Mouse (Mus musculus): ENCODE measurements around the gene Gpbp1. TPM values are rescaled to one million over a fixed set of nuclear protein-coding genes. Genes with fewer than 3 reads are reported as not detected.
A peak's percentile ranks its signal among the peaks of the same experiment; 100 is the strongest.

The Gpbp1 gene
- polyA plus RNA-seq (2015; fragmentation: Nextera tagmentation; extraction: Ambion mirVana): 78.5 and 82.1 TPM in 2 replicates

GRCm38 (mm10) chr13:111489802-111490723, at the start of gene Gpbp1:
Gene Gpbp1, minus strand, starts transcription at chr13:111490111.
- Histone ChIP-seq H3K9ac (peak within 1 kb of the TSS; percentile 94), H3K4me3 (replicated peaks) (peak within 1 kb of the TSS; percentile 90), H3K4me2 (replicated peaks) (peak within 1 kb of the TSS; percentile 88), H3K9me3 (replicated peaks) (no peaks in the 10 kb centered on the region), H3K27ac (replicated peaks) (peak within 1 kb of the TSS; percentile 99), H3K4me1 (peaks cover 13% of the 10 kb centered on the region), H3K36me3 (no peaks in the 10 kb centered on the region), H3K27me3 (peaks cover 19% of the 10 kb centered on the region)
- WGBS: under 1% methylated on average over 92 of the region's 109 CpGs
- peak; percentile 97 for ATAC-seq (ENCODE audit: insufficient number of reproducible peaks, low FRiP score, low TSS enrichment, low read depth)

- ATAC-seq (ENCODE audit: insufficient number of reproducible peaks, low FRiP score, low TSS enrichment, low read depth): no peak
- Histone ChIP-seq H3K4me2 (replicated peaks) (no peak overlapping the region), H3K27me3 (no peaks in the 10 kb centered on the region), H3K4me1 (no peaks in the 10 kb centered on the region), H3K27ac (replicated peaks) (no peak overlapping the region), H3K9ac (no peak overlapping the region), H3K4me3 (replicated peaks) (no peak overlapping the region), H3K36me3 (no peaks in the 10 kb centered on the region), H3K9me3 (replicated peaks) (no peaks in the 10 kb centered on the region)
- 84% methylated on average over 9 of the region's 9 CpGs for WGBS
These were observed 47.8 kb upstream of the Gpbp1 start for GRCm38 (mm10) chr13:111537718-111538117.

GRCm38 (mm10) chr13:111536207-111536887, 46.4 kb upstream of the Gpbp1 start:
- Histone ChIP-seq H3K9me3 (replicated peaks) (no peaks in the 10 kb centered on the region), H3K4me1 (no peaks in the 10 kb centered on the region), H3K36me3 (no peaks in the 10 kb centered on the region), H3K4me2 (replicated peaks) (no peak overlapping the region), H3K4me3 (replicated peaks) (no peak overlapping the region), H3K9ac (no peak overlapping the region), H3K27ac (replicated peaks) (no peak overlapping the region), H3K27me3 (no peaks in the 10 kb centered on the region)
- WGBS: 82% methylated on average over 6 of the region's 6 CpGs
- no peak for ATAC-seq (ENCODE audit: insufficient number of reproducible peaks, low FRiP score, low TSS enrichment, low read depth)

- Histone ChIP-seq H3K4me2 (replicated peaks) (no peak overlapping the region), H3K9me3 (replicated peaks) (no peaks in the 10 kb centered on the region), H3K36me3 (no peaks in the 10 kb centered on the region), H3K4me3 (replicated peaks) (no peak overlapping the region), H3K9ac (no peak overlapping the region), H3K4me1 (no peaks in the 10 kb centered on the region), H3K27me3 (no peaks in the 10 kb centered on the region), H3K27ac (replicated peaks) (no peak overlapping the region)
- no peak for ATAC-seq (ENCODE audit: insufficient number of reproducible peaks, low FRiP score, low TSS enrichment, low read depth)
- 70% methylated on average over 6 of the region's 6 CpGs for WGBS
These were observed 44.2 kb upstream of the Gpbp1 start for GRCm38 (mm10) chr13:111534131-111534530.

- Histone ChIP-seq H3K36me3 (no peaks in the 10 kb centered on the region), H3K27me3 (no peaks in the 10 kb centered on the region), H3K9me3 (replicated peaks) (no peaks in the 10 kb centered on the region), H3K4me3 (replicated peaks) (no peak overlapping the region), H3K27ac (replicated peaks) (no peak overlapping the region), H3K9ac (no peak overlapping the region), H3K4me2 (replicated peaks) (no peak overlapping the region), H3K4me1 (no peaks in the 10 kb centered on the region)
- no peak for ATAC-seq (ENCODE audit: insufficient number of reproducible peaks, low FRiP score, low TSS enrichment, low read depth)
- WGBS: 83% methylated on average over 16 of the region's 16 CpGs
These were observed 42.5 kb upstream of the Gpbp1 start for GRCm38 (mm10) chr13:111532178-111532948.

- Histone ChIP-seq H3K27ac (replicated peaks) (no peak overlapping the region), H3K9me3 (replicated peaks) (no peaks in the 10 kb centered on the region), H3K36me3 (no peaks in the 10 kb centered on the region), H3K4me3 (replicated peaks) (no peak overlapping the region), H3K4me1 (no peaks in the 10 kb centered on the region), H3K9ac (no peak overlapping the region), H3K27me3 (no peaks in the 10 kb centered on the region), H3K4me2 (replicated peaks) (no peak overlapping the region)
- ATAC-seq (ENCODE audit: insufficient number of reproducible peaks, low FRiP score, low TSS enrichment, low read depth): no peak
- 87% methylated on average over 1 of the region's 1 CpGs for WGBS
These were observed 41.8 kb upstream of the Gpbp1 start for GRCm38 (mm10) chr13:111531701-111532100.

- 85% methylated on average over 2 of the region's 2 CpGs for WGBS
- H3K4me3 ChIP-seq (replicated peaks): no peak overlapping the region
- no peaks in the 10 kb centered on the region for H3K4me1 ChIP-seq
- ATAC-seq (ENCODE audit: insufficient number of reproducible peaks, low FRiP score, low TSS enrichment, low read depth): no peak
- H3K27ac ChIP-seq (replicated peaks): no peak overlapping the region
- H3K27me3 ChIP-seq: no peaks in the 10 kb centered on the region
- no peak overlapping the region for H3K4me2 ChIP-seq (replicated peaks)
- H3K36me3 ChIP-seq: no peaks in the 10 kb centered on the region
- H3K9ac ChIP-seq: no peak overlapping the region
- no peaks in the 10 kb centered on the region for H3K9me3 ChIP-seq (replicated peaks)
These were observed 34.4 kb upstream of the Gpbp1 start for GRCm38 (mm10) chr13:111524277-111524676.

GRCm38 (mm10) chr13:111522336-111522735, 32.4 kb upstream of the Gpbp1 start:
- Histone ChIP-seq H3K36me3 (no peaks in the 10 kb centered on the region), H3K4me2 (replicated peaks) (no peak overlapping the region), H3K9me3 (replicated peaks) (no peaks in the 10 kb centered on the region), H3K4me1 (no peaks in the 10 kb centered on the region), H3K27ac (replicated peaks) (no peak overlapping the region), H3K27me3 (no peaks in the 10 kb centered on the region), H3K4me3 (replicated peaks) (no peak overlapping the region), H3K9ac (no peak overlapping the region)
- ATAC-seq (ENCODE audit: insufficient number of reproducible peaks, low FRiP score, low TSS enrichment, low read depth): no peak
- 69% methylated on average over 9 of the region's 9 CpGs for whole genome bisulfite sequencing

GRCm38 (mm10) chr13:111520456-111520855, 30.5 kb upstream of the Gpbp1 start:
- Histone ChIP-seq H3K9ac (no peak overlapping the region), H3K36me3 (no peaks in the 10 kb centered on the region), H3K27me3 (no peaks in the 10 kb centered on the region), H3K4me1 (no peaks in the 10 kb centered on the region), H3K27ac (replicated peaks) (no peak overlapping the region), H3K4me3 (replicated peaks) (no peak overlapping the region), H3K9me3 (replicated peaks) (no peaks in the 10 kb centered on the region), H3K4me2 (replicated peaks) (no peak overlapping the region)
- 62% methylated on average over 4 of the region's 4 CpGs for WGBS
- no peak for ATAC-seq (ENCODE audit: insufficient number of reproducible peaks, low FRiP score, low TSS enrichment, low read depth)

- no peak overlapping the region for H3K4me2 ChIP-seq (replicated peaks)
- H3K27ac ChIP-seq (replicated peaks): no peak overlapping the region
- no peaks in the 10 kb centered on the region for H3K27me3 ChIP-seq
- H3K9ac ChIP-seq: no peak overlapping the region
- H3K36me3 ChIP-seq: no peaks in the 10 kb centered on the region
- no peaks in the 10 kb centered on the region for H3K9me3 ChIP-seq (replicated peaks)
- no peak overlapping the region for H3K4me3 ChIP-seq (replicated peaks)
- WGBS: 55% methylated on average over 5 of the region's 5 CpGs
- no peaks in the 10 kb centered on the region for H3K4me1 ChIP-seq
- no peak for ATAC-seq (ENCODE audit: insufficient number of reproducible peaks, low FRiP score, low TSS enrichment, low read depth)
These were observed 28.4 kb upstream of the Gpbp1 start for GRCm38 (mm10) chr13:111518332-111518731.
